Mouse (Mus musculus): Measurements from ENCODE around the gene Rsu1.

Gene Rsu1

DNA sequence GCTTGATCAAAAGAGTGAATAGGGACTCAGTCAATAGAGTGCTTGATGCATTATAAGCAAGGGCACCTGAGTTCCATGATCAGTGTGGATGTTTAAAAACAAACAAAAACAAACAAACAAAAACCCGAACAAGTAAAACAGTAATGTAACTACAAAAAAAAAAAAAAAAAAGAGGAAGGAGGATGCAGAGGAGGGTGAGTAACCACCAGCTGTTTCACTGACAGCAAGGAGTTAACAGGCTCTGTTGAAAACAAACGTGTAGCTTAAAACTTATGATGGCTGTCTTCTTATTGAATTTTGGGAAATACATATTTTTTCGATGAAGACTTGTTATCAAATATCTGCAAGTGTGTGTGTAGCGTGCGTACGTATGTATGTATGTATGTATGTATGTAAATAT is 222.6 kb downstream of the Rsu1 start:
- DNase-seq (ENCODE audit: low spot score): no peak

DNA sequence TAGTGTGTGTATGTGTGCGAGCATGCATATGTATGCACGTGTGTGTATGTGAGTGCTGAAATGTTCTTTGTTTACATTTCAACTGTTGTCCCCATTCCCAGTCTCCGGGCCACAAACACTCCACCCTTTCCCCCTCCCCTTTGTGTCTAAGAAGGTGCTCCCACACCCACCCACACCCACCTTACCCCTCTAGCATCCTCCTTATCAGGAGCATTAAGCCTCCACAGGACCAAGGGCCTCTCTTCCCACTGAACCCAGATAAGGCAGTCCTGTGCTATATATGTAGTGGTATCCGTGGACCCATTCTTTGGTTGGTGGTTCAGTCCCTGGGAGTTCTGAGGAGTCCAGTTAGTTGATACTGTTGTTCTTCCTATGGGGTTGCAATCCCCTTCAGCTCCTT is 226.7 kb downstream of the Rsu1 start:
- no peak for DNase-seq (ENCODE audit: low spot score)

- no peak for DNase-seq (ENCODE audit: low spot score)
Observed at GRCm38 (mm10) chr2:13039785-13040184, 231.4 kb downstream of the Rsu1 start.

GRCm38 (mm10) chr2:13038772-13039171 is 232.4 kb downstream of the Rsu1 start:
- no peak for DNase-seq (ENCODE audit: low spot score)

Measured in layer of hippocampus, adult 9-10 months (tissue).